Mouse (Mus musculus) urinary bladder, postnatal 36 days (tissue): ENCODE results near the gene Cab39l.

ENCODE experiments used
- DNase-seq, 2 experiments: peaks; one replicate each; pipeline ENCODE4 v3.0.0; 2022; ENCODE audit warnings: low spot score in 2 of 2, mixed read lengths in 1 of 2

The Cab39l gene

DNA sequence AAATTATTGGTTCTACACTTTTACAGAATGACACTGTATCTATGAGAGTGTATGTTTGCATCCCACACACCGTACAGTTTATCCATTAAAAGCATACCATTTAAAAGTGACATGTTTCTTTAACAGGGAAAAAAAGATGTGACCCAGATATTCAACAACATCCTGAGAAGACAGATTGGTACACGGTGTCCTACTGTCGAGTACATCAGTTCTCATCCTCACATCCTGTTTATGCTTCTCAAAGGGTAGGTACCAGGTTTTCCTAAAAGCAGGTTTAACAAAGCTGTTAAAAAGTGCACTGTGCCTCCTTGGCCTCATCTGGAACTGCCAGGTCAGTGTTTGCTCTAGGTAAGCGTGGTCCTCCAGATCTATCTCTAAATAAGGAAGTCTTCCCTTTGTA is 65.4 kb downstream of the Cab39l start:
- no peak for DNase-seq

DNA sequence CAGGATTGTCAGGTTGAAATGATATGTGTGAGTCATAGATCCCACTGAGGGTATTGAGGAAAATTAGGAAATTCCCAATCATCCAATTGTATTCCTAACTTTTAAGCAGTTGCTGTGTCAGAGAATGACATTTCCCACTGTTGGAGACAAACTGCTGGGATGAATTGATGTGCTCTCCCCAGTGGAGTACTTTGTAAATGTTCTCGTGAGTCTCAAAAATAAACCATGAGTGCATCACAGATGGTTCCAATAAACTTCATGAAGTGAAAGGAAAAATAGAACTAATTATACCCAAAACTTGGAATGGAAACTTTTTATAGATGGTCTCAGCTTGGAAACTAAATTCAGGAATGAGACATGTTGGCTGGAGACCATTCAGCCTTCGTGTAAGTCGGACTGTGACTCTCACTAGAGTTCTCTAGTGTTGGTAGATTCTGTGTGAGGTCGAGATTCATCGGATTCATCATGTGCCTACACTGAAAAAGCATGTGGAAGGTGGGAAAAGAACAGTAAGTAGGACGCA is 73.2 kb downstream of the Cab39l start:
- DNase-seq, result no peak

DNA sequence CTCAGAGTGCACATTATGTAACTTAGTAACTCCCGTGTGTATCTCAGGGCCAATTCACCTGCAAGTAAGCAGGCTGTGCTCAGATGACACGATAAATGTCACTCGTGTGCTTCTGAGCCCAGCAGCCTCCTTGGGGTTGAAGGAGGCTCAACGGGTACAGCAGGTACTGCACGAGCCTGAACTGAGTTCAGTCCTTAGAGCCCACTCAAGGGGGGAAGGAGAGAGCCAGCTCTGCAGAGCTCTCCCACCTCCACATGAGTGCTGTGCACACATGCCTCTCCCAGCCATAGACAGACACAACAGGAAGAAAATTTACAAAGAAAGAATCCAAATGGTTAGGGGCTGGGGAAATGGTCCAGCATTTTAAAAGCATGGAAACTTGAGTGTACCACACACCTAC is 85.1 kb downstream of the Cab39l start:
- DNase-seq, result no peak

DNA sequence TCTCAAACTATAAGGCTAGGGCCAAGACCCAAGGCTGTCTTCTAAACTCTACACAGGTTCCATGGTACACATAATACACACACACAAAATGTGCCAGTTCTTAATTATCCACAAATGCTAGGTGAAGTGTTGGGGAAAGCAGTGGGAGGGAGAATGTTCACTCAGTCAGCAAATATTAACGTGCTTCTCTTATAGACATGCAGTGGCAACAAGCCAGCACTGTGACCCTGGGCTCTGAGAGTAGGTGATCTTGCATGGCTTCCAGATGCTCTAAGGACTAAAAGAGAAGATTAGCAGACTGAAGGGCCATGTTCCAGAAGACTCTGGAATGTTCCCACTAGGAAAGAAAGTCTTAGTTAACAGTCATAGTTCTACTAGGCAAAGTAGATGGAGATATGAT is 90.0 kb downstream of the Cab39l start:
- DNase-seq, result no peak

DNA sequence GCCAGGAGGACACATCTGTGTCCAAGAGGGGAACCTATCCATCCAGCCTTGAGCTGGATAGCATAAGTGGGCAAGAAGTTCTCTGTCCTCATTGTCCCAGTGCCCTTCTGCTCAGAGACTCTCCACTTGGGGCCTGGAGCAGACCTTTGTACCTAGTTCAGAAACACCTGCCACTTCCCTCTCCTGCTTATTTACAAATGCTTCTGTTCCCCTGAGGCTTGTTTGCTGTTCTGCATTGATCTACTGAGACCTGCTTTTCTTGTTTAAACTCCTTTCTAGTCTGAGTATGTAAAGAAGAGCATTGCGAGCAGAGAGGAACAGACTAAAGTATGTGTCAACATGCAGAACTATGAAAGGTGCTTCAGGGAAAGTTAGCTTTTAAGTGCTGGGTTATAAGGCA is 92.2 kb downstream of the Cab39l start:
- no peak for DNase-seq

DNA sequence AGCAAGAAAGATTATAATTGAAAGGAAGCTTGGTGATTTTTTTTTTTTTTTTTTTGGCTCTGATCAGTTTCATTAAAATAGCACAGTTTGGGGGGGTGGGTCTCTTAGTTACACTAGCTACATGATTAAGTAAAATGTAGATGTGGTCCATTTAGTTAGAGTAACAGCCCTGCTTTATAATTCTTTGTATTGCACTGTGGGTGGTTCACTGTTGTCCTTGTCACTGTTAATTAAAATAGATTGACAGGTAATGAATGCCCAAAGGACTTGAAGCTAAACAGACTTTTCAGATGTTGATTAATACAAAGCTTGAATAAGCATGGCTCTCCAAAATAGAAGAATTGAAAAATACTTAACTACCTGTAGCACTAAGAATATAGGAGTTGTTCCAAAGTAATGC is 93.1 kb downstream of the Cab39l start:
- DNase-seq, result no peak

DNA sequence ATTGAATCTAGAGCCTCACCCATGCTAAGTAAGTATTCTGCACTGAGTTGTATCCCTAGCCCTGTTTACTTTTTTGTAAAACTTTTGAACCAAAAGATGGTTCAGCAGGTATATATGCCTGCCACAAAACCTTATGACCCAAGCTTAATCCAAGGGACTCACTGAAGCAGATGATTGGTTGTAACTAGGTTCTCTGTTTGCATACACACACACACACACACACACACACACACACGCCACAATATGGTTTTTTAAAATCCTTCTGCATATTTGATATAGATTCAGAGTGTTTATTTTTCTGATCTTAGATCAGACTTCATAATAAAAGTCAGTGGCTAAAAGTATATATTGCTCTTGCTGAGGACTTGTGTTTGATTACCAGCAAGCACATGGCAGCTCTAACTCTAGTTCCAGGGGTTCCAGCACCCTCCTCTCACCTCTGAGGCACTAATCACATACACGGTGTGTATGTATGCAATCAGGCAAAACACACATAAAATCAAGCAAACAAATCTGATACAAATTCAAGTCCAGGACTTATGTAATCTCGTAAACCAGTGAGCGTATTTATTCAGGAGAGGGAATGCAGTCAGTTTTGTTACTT is 97.2 kb downstream of the Cab39l start:
- DNase-seq, result no peak

DNA sequence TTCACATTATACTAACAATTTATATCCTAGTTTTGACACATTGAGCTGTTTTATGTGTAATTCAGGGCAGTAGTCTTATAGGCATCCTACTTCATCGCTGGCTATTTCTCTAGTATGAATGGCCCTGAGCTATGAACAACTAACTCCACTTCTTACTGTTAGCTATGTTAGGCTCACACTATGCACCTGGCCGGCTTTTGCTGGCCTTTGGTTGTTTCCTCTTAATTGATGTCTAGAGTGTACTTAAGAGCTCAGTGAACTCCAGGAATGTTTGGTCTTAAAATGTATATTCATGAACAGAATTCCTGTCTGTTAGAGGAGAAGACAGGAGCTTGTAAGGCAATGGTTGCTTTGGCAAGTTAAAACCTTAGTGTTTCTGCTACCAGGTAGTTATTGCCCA is 99.5 kb downstream of the Cab39l start:
- DNase-seq, result no peak

DNA sequence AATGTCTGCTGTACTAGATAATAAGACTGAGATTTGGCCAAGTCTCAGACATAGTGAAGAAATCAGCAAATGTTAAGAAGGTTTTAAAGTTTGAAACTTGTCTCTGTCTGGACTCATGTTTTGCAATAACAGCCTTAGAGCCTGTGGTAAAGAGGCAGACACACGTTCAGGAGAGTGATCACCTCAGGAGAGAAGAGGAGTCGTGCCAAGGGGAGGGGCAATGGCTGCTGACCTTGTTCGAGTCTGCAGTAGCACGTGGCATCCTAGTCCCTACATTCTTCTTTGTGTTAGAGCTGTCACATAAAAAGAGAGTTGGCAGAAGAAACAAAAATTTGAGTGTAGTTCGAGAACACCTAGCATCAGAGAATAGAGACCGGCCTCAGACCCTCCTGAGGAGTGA is 100.0 kb downstream of the Cab39l start:
- no peak for DNase-seq

DNA sequence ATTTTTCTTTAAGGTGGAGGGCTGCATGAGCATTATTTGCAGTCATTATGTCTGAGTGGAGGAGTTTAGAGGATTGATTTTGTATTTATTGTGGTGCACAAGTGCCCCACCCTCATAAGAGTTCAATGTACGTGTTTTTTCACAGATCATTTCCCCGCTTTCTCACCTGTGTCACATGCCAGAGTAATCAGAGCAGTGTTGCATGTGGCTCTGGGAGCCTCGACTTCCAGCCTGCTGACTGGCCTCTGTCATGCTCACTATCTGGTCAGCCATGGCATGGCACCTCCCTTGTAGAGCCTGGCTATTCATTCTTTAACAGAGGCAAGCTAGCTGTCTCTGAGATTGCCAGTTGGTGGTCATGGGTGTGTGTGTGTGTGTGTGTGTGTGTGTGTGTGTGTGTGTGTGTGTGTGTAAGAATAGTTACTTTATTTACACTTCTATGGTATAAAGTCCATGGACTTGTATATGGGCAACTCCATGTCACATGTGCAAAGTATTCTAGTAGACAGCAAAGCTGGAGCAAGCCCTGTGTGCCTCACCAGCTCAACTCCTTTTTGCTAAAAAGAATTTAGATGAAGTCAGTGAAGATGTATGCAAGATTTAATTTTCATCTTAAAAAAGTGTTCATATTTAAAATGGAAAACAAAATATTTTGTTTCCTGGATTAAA is 102.5 kb downstream of the Cab39l start:
- DNase-seq, result no peak

DNA sequence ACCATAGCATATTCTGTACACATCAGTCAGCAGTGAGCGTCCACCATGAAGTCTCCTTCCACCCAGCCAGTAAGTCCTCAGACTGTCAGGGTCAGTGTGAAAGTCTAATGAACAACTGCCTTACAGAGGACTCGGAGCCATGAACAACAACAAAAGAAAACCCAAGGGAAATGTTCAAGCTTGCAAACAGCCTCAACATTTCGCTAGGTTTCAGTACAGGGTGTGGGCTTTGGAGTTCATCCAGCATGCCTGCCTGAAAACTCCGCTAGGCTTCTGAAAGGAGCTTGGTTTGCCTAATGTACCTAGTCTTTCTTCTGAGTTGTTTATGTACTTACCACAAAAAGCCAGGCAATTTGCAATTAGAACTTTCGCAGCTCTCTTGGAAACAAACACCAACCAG is 103.2 kb downstream of the Cab39l start:
- no peak for DNase-seq

DNA sequence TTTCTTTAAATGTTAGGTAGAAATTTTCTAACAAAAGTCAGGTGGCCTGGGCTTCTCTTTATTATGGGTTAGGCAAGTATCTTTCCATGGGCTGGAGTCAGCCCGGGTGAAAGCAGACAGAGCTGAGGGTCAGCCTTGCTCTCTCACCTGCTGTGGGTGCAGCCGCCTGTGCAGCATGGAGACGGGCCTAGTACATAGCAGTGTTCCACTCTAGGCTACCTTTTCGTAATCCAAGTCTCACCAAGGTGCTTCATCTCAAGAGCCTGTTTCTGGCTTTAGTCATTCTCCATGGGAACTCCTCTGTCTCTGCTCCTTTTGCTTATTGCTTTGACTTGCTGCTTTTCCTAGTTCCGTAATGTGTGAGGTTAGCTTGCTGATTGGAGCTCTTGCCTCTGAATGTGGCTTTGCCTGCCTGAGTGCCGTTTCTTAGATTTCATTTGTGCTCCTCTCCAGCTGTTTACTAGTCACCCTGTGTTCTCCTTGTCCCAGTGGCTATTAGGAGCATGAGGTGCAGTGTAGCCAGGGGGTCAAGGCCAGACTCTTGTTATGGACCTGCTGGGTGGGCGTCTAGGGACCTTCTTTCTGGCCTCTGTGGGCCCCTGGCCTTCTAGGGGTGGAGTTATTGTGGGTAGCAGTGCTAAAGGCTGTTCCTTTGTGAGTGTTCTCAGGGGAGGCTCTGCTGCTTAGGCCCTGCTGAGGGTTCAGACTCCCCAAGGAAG is 105.5 kb downstream of the Cab39l start:
- DNase-seq, result no peak

DNA sequence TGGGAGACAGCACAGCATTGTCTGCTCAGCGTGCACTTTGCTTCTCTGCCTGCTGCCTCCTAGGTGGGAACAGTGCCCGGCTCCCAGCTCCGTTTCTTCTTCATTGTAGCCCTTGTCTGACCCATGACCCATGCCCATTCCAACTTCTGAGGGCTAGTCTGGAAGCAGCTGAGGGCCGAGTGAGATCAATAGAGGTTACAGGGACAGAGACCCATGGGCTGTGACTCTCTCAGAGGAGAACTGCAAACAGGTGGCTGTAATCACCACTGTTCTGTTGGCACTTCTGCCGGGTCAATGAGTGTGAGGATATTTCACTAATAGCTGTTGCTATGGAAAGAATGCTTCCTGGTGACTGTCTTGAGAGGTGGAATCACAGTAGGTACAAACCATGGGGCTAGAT is 106.8 kb downstream of the Cab39l start:
- DNase-seq, result no peak

DNA sequence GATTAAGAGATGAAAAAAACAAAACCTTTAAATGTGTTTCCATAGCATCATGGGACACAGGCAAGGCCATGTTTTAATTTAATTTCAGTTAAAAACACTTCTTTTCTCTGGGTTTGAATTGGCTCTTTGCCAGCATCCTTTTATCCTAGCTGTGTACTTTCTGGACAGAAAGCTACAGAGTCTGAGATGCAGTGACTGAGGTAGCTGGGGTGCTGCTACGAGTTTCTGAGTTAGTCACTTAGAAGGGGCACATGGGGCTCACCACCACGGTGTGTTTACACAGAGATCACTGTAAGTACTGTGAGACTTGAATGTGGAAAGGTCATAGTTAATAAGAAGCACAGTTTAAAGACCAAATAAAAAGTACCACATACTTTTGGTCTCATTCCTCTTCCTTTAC is 107.8 kb downstream of the Cab39l start:
- DNase-seq, result no peak

DNA sequence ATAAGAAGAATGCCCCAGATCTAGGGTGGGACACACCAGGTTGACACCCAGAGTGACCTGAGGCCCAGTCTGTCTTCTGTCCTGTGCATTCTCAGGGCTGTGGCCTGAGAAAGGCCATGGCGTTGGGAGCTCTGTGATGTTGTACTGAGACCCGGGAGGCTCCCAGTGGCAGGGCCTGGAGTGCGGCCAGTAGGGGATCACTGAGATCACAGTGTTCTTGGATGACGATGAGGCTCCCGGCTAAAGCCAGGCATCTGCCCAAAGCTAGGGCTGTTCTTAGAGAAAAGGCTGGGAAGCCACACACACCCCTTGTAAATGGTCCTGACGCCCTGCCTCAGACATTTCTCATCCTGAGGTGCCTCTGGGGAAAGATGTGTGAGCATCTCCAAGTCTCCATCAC is 108.3 kb downstream of the Cab39l start:
- peak; percentile 54 to 63 for DNase-seq

DNA sequence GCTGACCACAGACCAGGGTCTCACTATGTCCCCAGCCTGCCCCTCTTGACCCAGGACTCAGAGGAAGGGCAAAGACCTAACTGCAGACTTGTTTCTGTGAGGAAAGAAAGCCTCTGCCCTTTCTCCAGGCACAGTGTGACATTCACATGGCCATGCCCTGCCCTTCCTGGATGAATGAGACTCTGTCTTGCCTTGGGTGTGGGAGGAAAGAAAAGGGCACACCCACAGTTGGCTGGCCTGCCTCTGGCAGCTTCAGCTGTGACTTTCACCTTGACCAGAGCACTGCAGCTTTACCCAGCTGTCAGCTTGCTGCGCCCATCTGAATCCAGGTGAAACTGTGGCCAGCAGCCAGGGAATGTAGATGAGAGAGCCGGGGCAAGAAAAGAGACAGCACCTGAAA is 110.1 kb downstream of the Cab39l start:
- DNase-seq, result peak in 1 of 2 experiments; percentile 26

DNA sequence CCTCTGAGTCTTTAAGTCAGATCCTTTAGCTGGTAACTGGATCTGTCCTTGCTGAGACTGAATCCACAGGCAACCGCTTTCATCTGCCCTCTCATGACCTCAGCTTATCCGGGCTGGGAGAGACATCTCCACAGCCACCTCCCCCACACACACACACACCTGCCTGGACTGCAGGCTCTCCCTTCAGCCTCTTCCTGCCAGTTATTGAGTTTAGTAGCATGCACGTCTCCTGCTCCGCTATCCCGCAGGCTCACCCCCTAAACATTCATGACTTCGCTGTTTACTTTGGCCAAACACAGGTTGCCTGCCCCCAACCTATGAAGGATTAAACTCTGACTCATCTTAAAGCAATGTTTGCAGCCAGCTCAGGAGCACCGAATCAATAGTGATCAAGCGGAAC is 111.2 kb downstream of the Cab39l start:
- no peak for DNase-seq

DNA sequence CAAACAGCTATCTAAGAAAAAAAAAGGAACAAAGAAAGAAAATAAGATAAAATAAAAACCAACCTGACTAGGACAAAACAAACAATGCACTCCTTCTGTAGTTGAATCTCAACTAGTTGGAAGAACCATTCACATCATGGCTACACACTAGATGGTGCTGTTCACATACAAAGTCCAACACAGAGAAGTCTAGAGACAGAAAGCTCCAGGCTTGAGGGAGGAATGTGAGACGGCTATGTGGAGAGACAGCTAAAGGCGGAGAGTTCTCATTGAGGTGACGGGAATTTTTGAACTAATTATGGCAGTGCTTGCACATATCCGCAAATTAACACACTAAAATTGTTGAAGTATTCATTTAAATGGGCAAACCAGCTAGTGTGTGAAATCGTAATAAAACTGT is 113.3 kb downstream of the Cab39l start:
- DNase-seq, result no peak

DNA sequence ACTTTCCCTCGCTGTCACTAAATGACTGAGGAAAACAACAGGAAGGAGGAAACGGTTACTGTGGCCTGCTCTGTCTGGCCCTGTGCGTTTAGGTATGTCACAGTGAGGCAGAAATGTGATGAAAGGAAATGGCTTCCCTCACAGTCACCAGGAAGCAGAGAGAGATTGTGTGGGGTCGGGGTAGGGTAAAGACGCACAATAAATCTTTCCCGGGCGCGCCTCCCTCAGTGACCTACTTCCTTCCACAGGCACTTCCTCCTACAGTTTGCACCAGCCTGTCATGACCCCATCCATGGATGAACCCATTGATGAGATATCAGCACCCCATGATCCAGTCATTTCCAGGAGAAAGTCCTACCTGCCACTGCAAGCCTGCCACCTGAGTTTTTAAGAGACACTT is 114.2 kb downstream of the Cab39l start:
- DNase-seq, result no peak

DNA sequence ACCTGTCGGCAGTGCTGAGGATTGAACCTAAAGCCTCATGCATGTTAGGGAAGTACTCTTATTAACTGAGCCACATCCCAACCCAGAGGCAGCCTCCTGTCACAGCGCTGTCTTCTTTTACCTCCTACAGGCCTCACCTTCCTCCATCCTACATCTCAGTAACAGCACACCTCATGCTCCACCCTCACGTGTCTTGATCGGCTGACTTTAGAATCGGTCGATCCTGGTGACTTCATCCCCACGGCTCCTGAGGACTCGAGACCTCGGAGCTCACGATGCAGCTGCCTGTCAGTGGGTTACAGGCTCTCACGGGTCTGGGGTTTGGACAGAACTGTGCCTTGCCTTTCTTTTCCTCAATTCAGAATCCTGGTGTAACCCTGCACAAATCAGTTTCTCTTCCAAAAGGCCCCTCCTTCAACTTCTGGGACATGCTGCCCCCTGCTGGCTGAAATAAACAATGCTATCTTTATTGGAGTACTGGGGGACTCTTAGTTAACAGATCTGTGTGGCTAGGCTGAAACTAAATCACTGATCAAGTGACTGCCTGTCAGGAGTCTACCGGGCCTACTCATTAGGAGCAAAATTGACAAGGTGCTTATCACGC is 115.3 kb downstream of the Cab39l start:
- peak; percentile 69 to 70 for DNase-seq

DNA sequence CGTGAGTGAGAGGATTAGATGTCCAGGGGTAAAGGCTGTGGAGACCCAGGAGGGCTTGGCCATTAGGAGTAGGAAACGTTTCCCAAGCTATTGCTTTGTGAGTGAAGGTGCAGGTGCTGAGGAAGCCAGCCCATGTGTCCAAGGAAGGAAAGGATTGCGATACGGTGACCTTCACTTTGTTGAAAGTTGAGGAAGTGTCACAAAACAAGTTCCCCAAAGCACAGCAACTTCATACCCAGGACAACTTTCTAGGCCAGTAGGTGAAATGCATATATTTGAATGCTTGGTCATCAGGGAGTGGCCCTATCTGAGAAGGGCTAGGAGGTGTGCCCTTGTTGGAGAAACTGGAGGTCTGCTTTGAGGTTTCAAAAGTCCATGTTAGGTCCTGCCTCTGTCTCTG is 116.3 kb downstream of the Cab39l start:
- DNase-seq, result no peak

DNA sequence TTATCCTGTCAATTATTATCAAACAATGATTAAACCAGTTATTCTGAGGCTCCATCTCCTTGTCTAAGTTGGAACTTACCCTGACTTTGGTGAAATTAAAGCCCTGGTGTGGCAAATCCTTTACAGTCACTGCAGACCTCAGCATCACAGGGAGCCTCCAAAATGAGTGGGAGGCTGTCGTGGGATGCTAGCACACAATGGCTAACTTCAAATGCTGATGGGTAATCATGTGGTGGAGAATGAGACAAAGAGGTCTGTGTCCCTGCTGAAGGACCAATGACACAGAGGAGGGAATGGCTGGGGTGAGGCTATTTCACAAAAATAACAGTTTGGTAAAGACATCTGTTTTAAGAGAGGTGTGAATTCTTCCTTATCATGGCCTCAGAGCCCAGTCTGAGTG is 117.1 kb downstream of the Cab39l start:
- no peak for DNase-seq

DNA sequence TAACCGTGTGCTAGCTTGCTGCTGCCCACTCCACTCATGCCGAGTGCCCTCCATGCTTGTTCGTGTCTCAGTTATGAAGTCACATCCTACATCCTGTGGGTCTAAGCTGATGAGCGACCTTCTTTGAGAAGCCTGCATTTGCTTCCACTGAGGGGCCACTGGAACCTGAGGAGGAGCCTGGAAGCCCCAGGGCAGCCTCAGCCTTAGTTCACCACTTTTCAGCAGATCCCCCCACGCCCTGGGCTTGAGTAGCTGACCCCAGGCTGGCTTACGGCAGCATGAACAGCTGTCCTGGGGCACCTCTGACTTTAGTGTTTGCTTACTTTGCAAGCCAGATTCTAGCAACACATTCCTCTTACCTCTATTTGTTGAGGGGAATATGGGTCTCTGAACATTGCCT is 126.0 kb downstream of the Cab39l start:
- DNase-seq, result no peak
